Mouse (Mus musculus) retina, postnatal 1 day (tissue): ENCODE measurements around the gene Lrguk.

Source experiments
- DNase-seq: peaks from one replicate; pipeline ENCODE4 v3.0.0-alpha.2; 2012

Gene Lrguk

GRCm38 (mm10) chr6:34149066-34149465 is 119.8 kb downstream of the Lrguk start:
- no peak for DNase-seq

GRCm38 (mm10) chr6:34149821-34150220 is 120.6 kb downstream of the Lrguk start:
- no peak for DNase-seq

- DNase-seq, result no peak
Observed at GRCm38 (mm10) chr6:34153069-34154052, 124.1 kb downstream of the Lrguk start.

GRCm38 (mm10) chr6:34154202-34154601 is 125.0 kb downstream of the Lrguk start:
- no peak for DNase-seq

GRCm38 (mm10) chr6:34155137-34155804 is 126.0 kb downstream of the Lrguk start:
- no peak for DNase-seq

- no peak for DNase-seq
Observed at GRCm38 (mm10) chr6:34156057-34156456, 126.8 kb downstream of the Lrguk start.

- no peak for DNase-seq
Observed at GRCm38 (mm10) chr6:34156841-34157748, 127.8 kb downstream of the Lrguk start.

- DNase-seq, result no peak
Observed at GRCm38 (mm10) chr6:34159998-34160815, 131.0 kb downstream of the Lrguk start.

- DNase-seq, result no peak
Observed at GRCm38 (mm10) chr6:34160816-34161310, 131.6 kb downstream of the Lrguk start.

GRCm38 (mm10) chr6:34161511-34161910 is 132.3 kb downstream of the Lrguk start:
- no peak for DNase-seq

GRCm38 (mm10) chr6:34162607-34163006 is 133.4 kb downstream of the Lrguk start:
- DNase-seq, result no peak

GRCm38 (mm10) chr6:34163014-34163413 is 133.8 kb downstream of the Lrguk start:
- no peak for DNase-seq

- DNase-seq, result no peak
Observed at GRCm38 (mm10) chr6:34168834-34169233, 139.6 kb downstream of the Lrguk start.

- DNase-seq, result no peak
Observed at GRCm38 (mm10) chr6:34170844-34171494, 141.7 kb downstream of the Lrguk start.

- DNase-seq, result no peak
Observed at GRCm38 (mm10) chr6:34171748-34172457, 142.7 kb downstream of the Lrguk start.

GRCm38 (mm10) chr6:34173251-34173650 is 144.0 kb downstream of the Lrguk start:
- no peak for DNase-seq

- no peak for DNase-seq
Observed at GRCm38 (mm10) chr6:34174715-34175114, 145.5 kb downstream of the Lrguk start.

GRCm38 (mm10) chr6:34176111-34176863 is 147.0 kb downstream of the Lrguk start:
- DNase-seq, result no peak

GRCm38 (mm10) chr6:34176864-34177247 is 147.6 kb downstream of the Lrguk start, which contains the start of gene Slc35b4:
Slc35b4 (minus strand) TSS chr6:34177111.
- peak; percentile 99 for DNase-seq

GRCm38 (mm10) chr6:34179007-34179406 is 149.8 kb downstream of the Lrguk start:
- DNase-seq, result no peak
